Mouse (Mus musculus) MEL (cell line): ENCODE data around the gene Tnnt1. TPM values are rescaled to one million over a fixed set of nuclear protein-coding genes. Genes with fewer than 3 reads are reported as not detected.

ENCODE experiments used
- DNase-seq: peaks from one replicate; pipeline ENCODE4 v3.0.0; 2011; ENCODE audit warnings: low read depth, low spot score
- H3K27ac ChIP-seq: 2 replicates; pipeline ENCODE4 v1.5.1; 2012; ENCODE audit warnings: low read depth, mild to moderate bottlenecking, control low read depth, low read length, moderate library complexity; ENCODE audit not compliant: control insufficient read depth
- H3K27me3 ChIP-seq, 2 experiments: fragments of 150-350 bp in 1 of 2; sonication (generic) in 1 of 2; 2 replicates each; pipeline ENCODE4 v1.6.1; 2012; ENCODE audit warnings: low read length in 2 of 2, mild to moderate bottlenecking in 2 of 2, improper control_type of control experiment in 1 of 2, moderate library complexity in 1 of 2; ENCODE audit not compliant: insufficient read depth in 2 of 2, control insufficient read depth in 1 of 2
- H3K36me3 ChIP-seq, 2 experiments: 2 replicates each; pipeline ENCODE4 v1.6.1; 2012 to 2014; ENCODE audit warnings: low read length in 2 of 2, improper control_type of control experiment in 1 of 2, inconsistent platforms in 1 of 2, mild to moderate bottlenecking in 1 of 2; ENCODE audit not compliant: insufficient read depth in 2 of 2, control insufficient read depth in 1 of 2
- H3K4me1 ChIP-seq, 2 experiments: fragments of 150-350 bp in 1 of 2; sonication (generic) in 1 of 2; 2 replicates each; pipeline ENCODE4 v1.6.1; 2012; ENCODE audit warnings: low read length in 2 of 2, improper control_type of control experiment in 1 of 2, mild to moderate bottlenecking in 1 of 2; ENCODE audit not compliant: insufficient read depth in 2 of 2, control insufficient read depth in 1 of 2
- H3K4me3 ChIP-seq, 2 experiments: fragments of 150-350 bp in 1 of 2; sonication (generic) in 1 of 2; 2 replicates each; pipeline ENCODE4 v1.5.1; 2012; ENCODE audit warnings: low read depth in 2 of 2, low read length in 2 of 2, mild to moderate bottlenecking in 2 of 2, moderate library complexity in 2 of 2, control low read depth in 1 of 2, improper control_type of control experiment in 1 of 2; ENCODE audit not compliant: control insufficient read depth in 1 of 2, insufficient read depth in 1 of 2
- H3K79me2 ChIP-seq: 2 replicates; pipeline ENCODE4 v1.6.1; 2012; ENCODE audit warnings: mild to moderate bottlenecking, low read length, moderate library complexity; ENCODE audit not compliant: control insufficient read depth, poor library complexity, insufficient read depth
- H3K9ac ChIP-seq: 2 replicates; pipeline ENCODE4 v1.6.1; 2012; ENCODE audit warnings: low read depth, mild to moderate bottlenecking, control low read depth, low read length, moderate library complexity; ENCODE audit not compliant: control insufficient read depth, poor library complexity, severe bottlenecking
- H3K9me3 ChIP-seq: fragments of 150-350 bp; sonication (generic); replicated peaks from 2 replicates; pipeline ENCODE4 v1.6.1; 2012; ENCODE audit warnings: mild to moderate bottlenecking, low read length, improper control_type of control experiment, moderate library complexity; ENCODE audit not compliant: insufficient read depth
- BHLHE40 ChIP-seq: IDR thresholded peaks from 2 replicates; pipeline ENCODE4 v1.6.1; 2012; ENCODE audit warnings: low read depth, mild to moderate bottlenecking, inconsistent platforms, low read length, improper control_type of control experiment, borderline replicate concordance
- CHD1 ChIP-seq: IDR thresholded peaks from 2 replicates; pipeline ENCODE4 v1.6.1; 2012; ENCODE audit warnings: low read depth, mild to moderate bottlenecking, inconsistent platforms, low read length, improper control_type of control experiment
- CHD2 ChIP-seq: IDR thresholded peaks from 2 replicates; pipeline ENCODE4 v1.6.1; 2011; ENCODE audit warnings: low read length, improper control_type of control experiment
- CTCF ChIP-seq, 3 experiments: IDR thresholded peaks in 2 of 3; conservative IDR thresholded peaks in 1 of 3; 2 replicates each; pipeline ENCODE4 v1.5.1; 2011 to 2012; ENCODE audit warnings: low read length in 3 of 3, low read depth in 2 of 3, mild to moderate bottlenecking in 2 of 3, improper control_type of control experiment in 1 of 3, inconsistent platforms in 1 of 3, mixed read lengths in 1 of 3, moderate library complexity in 1 of 3; ENCODE audit not compliant: control insufficient read depth in 1 of 3, insufficient read depth in 1 of 3, poor library complexity in 1 of 3, severe bottlenecking in 1 of 3
- ELF1 ChIP-seq: IDR thresholded peaks from 2 replicates; pipeline ENCODE4 v1.6.1; 2014; ENCODE audit warnings: low read depth, mild to moderate bottlenecking, inconsistent platforms, low read length, improper control_type of control experiment, moderate library complexity
- EP300 ChIP-seq, 2 experiments: IDR thresholded peaks; 2 replicates each; pipeline ENCODE4 v1.6.1; 2011; ENCODE audit warnings: improper control_type of control experiment in 2 of 2, low read length in 2 of 2, low read depth in 1 of 2, mild to moderate bottlenecking in 1 of 2
- ETS1 ChIP-seq: IDR thresholded peaks from 2 replicates; pipeline ENCODE4 v1.6.1; 2012; ENCODE audit warnings: low read depth, mild to moderate bottlenecking, inconsistent platforms, low read length, improper control_type of control experiment, moderate library complexity
- GABPA ChIP-seq: IDR thresholded peaks from 2 replicates; pipeline ENCODE4 v1.6.1; 2012; ENCODE audit warnings: low read depth, mild to moderate bottlenecking, inconsistent platforms, low read length, improper control_type of control experiment, moderate library complexity
- GATA1 ChIP-seq: IDR thresholded peaks from 2 replicates; pipeline ENCODE4 v1.6.1; 2011; ENCODE audit warnings: low read depth, low read length, improper control_type of control experiment
- HCFC1 ChIP-seq: IDR thresholded peaks from 2 replicates; pipeline ENCODE4 v1.6.1; 2012; ENCODE audit warnings: low read depth, mild to moderate bottlenecking, inconsistent platforms, low read length, improper control_type of control experiment, moderate library complexity
- JUND ChIP-seq: IDR thresholded peaks from 2 replicates; pipeline ENCODE4 v1.6.1; 2011; ENCODE audit warnings: low read depth, mild to moderate bottlenecking, improper control_type of control experiment, low read length
- KAT2A ChIP-seq: conservative IDR thresholded peaks from 2 replicates; pipeline ENCODE4 v1.6.1; 2012; ENCODE audit warnings: low read depth, low read length, improper control_type of control experiment, inconsistent platforms
- MAFK ChIP-seq: IDR thresholded peaks from 2 replicates; pipeline ENCODE4 v1.6.1; 2011; ENCODE audit warnings: low read depth, mild to moderate bottlenecking, low read length, improper control_type of control experiment, borderline replicate concordance
- MAZ ChIP-seq: IDR thresholded peaks from 2 replicates; pipeline ENCODE4 v1.6.1; 2012; ENCODE audit warnings: low read depth, mild to moderate bottlenecking, inconsistent platforms, low read length, improper control_type of control experiment
- MXI1 ChIP-seq: IDR thresholded peaks from 2 replicates; pipeline ENCODE4 v1.6.1; 2011; ENCODE audit warnings: mild to moderate bottlenecking, low read depth, low read length, improper control_type of control experiment
- NELFE ChIP-seq: IDR thresholded peaks from 2 replicates; pipeline ENCODE4 v1.6.1; 2011; ENCODE audit warnings: low read depth, low read length, improper control_type of control experiment
- NRF1 ChIP-seq: IDR thresholded peaks from 2 replicates; pipeline ENCODE4 v1.6.1; 2014; ENCODE audit warnings: low read depth, mild to moderate bottlenecking, inconsistent platforms, low read length, improper control_type of control experiment, moderate library complexity; ENCODE audit not compliant: poor library complexity, insufficient read depth, severe bottlenecking
- POLR2A ChIP-seq, 2 experiments: IDR thresholded peaks; 2 replicates each; pipeline ENCODE4 v1.6.1; 2011 to 2012; ENCODE audit warnings: low read length in 2 of 2, mild to moderate bottlenecking in 2 of 2, control low read depth in 1 of 2, improper control_type of control experiment in 1 of 2, low read depth in 1 of 2, moderate library complexity in 1 of 2; ENCODE audit not compliant: control insufficient read depth in 1 of 2, insufficient read depth in 1 of 2, poor library complexity in 1 of 2
- POLR2AphosphoS2 ChIP-seq: IDR thresholded peaks from 2 replicates; pipeline ENCODE4 v1.6.1; 2011; ENCODE audit warnings: low read length, improper control_type of control experiment
- POLR2AphosphoS5 ChIP-seq: IDR thresholded peaks from 2 replicates; pipeline ENCODE4 v1.6.1; 2012; ENCODE audit warnings: low read depth, borderline replicate concordance, mild to moderate bottlenecking, inconsistent platforms, low read length, moderate library complexity, mixed read lengths
- RAD21 ChIP-seq: IDR thresholded peaks from 2 replicates; pipeline ENCODE4 v1.6.1; 2011; ENCODE audit warnings: mild to moderate bottlenecking, low read depth, low read length, improper control_type of control experiment
- RCOR1 ChIP-seq: IDR thresholded peaks from 2 replicates; pipeline ENCODE4 v1.6.1; 2012; ENCODE audit warnings: low read depth, mild to moderate bottlenecking, inconsistent platforms, low read length, improper control_type of control experiment
- SIN3A ChIP-seq: IDR thresholded peaks from 2 replicates; pipeline ENCODE4 v1.6.1; 2012; ENCODE audit warnings: low read length, improper control_type of control experiment, inconsistent platforms
- SMC3 ChIP-seq: IDR thresholded peaks from 2 replicates; pipeline ENCODE4 v1.6.1; 2011; ENCODE audit warnings: low read depth, low read length, improper control_type of control experiment
- TAL1 ChIP-seq: IDR thresholded peaks from 2 replicates; pipeline ENCODE4 v1.6.1; 2012; ENCODE audit warnings: mild to moderate bottlenecking, inconsistent platforms, low read length, moderate library complexity, mixed read lengths
- TBP ChIP-seq: IDR thresholded peaks from 2 replicates; pipeline ENCODE4 v1.8.0; 2011; ENCODE audit warnings: low read depth, low read length, improper control_type of control experiment
- TCF12 ChIP-seq: IDR thresholded peaks from 2 replicates; pipeline ENCODE4 v1.6.1; 2014; ENCODE audit warnings: low read depth, mild to moderate bottlenecking, inconsistent platforms, low read length, improper control_type of control experiment, moderate library complexity
- USF2 ChIP-seq, 2 experiments: IDR thresholded peaks; 2 replicates each; pipeline ENCODE4 v1.6.1; 2011 to 2012; ENCODE audit warnings: improper control_type of control experiment in 2 of 2, low read length in 2 of 2, borderline replicate concordance in 1 of 2, inconsistent platforms in 1 of 2, low read depth in 1 of 2, mild to moderate bottlenecking in 1 of 2; ENCODE audit not compliant: insufficient read depth in 1 of 2
- ZNF384 ChIP-seq: IDR thresholded peaks from 2 replicates; pipeline ENCODE4 v1.6.1; 2012; ENCODE audit warnings: low read depth, mild to moderate bottlenecking, inconsistent platforms, low read length, improper control_type of control experiment
- polyA plus RNA-seq, 2 experiments: library from polyadenylated mRNA; stranded (reverse) in 1 of 2; unstranded in 1 of 2; fragments of >175 nt in 1 of 2; fragments of >200 nt in 1 of 2; gene quantifications; 2 replicates each; pipeline versions ENCODE4 v1.2.1 to v1.2.4; 2012; ENCODE audit warnings: low replicate concordance in 2 of 2, low read depth in 1 of 2; ENCODE audit not compliant: insufficient read length in 2 of 2, insufficient read depth in 1 of 2, missing spikeins in 1 of 2
- total RNA-seq: library from RNA; depleted of rRNA; stranded (reverse); fragments of 300-350 nt; gene quantifications from 2 replicates; pipeline ENCODE4 v1.2.3, GENCODE M21; 2012

Gene Tnnt1
- total and polyA plus RNA-seq, 3 experiments = 5.0 to 16.4 TPM; not detected in 1

GRCm38 (mm10) chr7:4507220-4507619, 9.0 kb downstream of the Tnnt1 start:
- Histone ChIP-seq H3K27ac (peak overlapping the region; percentile 97), H3K9ac (peak overlapping the region; percentile 65), H3K9me3 (no peaks in the 10 kb centered on the region), H3K79me2 (no peaks in the 10 kb centered on the region), H3K4me3 (peak overlapping the region; percentile 48 to 73), H3K4me1 (peaks cover 13 to 51% of the 10 kb centered on the region in 2 experiments), H3K27me3 (no peaks in the 10 kb centered on the region), H3K36me3 (peaks cover 0 to 46% of the 10 kb centered on the region in 2 experiments; a peak in 2 of 4 replicates)
- DNase-seq = peak; percentile 88
- TF ChIP-seq JUND (no peak), GABPA (no peak), POLR2A (IDR thresholded peaks at IDR 0.05; ENCODE audit: control insufficient read depth in 1 of 2, insufficient read depth in 1 of 2, low read depth in 1 of 2, low read length in 2 of 2, poor library complexity in 1 of 2) (peak; percentile 35 to 60; a peak in 2 of 4 replicates), POLR2AphosphoS5 (no peak), POLR2AphosphoS2 (no peak), SIN3A (peak; percentile 14; the same call in 1 of the 2 replicates), NRF1 (no peak), USF2 (IDR thresholded peaks at IDR 0.05; ENCODE audit: borderline replicate concordance in 1 of 2, insufficient read depth in 1 of 2, low read depth in 1 of 2, low read length in 2 of 2) (no peak), KAT2A (no peak), CTCF (IDR thresholded peaks at IDR 0.05 in 2 of 3, conservative IDR thresholded peaks at IDR 0.05 in 1 of 3; ENCODE audit: control insufficient read depth in 1 of 3, insufficient read depth in 1 of 3, low read depth in 2 of 3, low read length in 3 of 3, poor library complexity in 1 of 3, severe bottlenecking in 1 of 3) (no peak), EP300 (IDR thresholded peaks at IDR 0.05; ENCODE audit: low read depth in 1 of 2, low read length in 2 of 2) (no peak), ZNF384 (no peak), TBP (0 out of 2 replicates have a peak, but pooled peaks have one; percentile 21), MXI1 (0 out of 2 replicates have a peak, but pooled peaks have one; percentile 19), NELFE (peak; percentile 49), CHD2 (no peak), GATA1 (no peak), ETS1 (no peak)

- TF ChIP-seq RCOR1 (peak; percentile 67; the same call in 1 of the 2 replicates), RAD21 (no peak), ELF1 (peak; percentile 80), MAZ (peak; percentile 78), GABPA (no peak), NELFE (peak; percentile 41; the same call in 1 of the 2 replicates), TAL1 (peak; percentile 83), SIN3A (peak; percentile 73), BHLHE40 (0 out of 2 replicates have a peak, but pooled peaks have one; percentile 38), TCF12 (peak; percentile 84), MAFK (peak; percentile 71), CHD2 (peak; percentile 80), GATA1 (peak; percentile 79), KAT2A (no peak), TBP (peak; percentile 64), SMC3 (no peak), EP300 (IDR thresholded peaks at IDR 0.05; ENCODE audit: low read depth in 1 of 2, low read length in 2 of 2) (peak; percentile 79 to 86), POLR2A (IDR thresholded peaks at IDR 0.05; ENCODE audit: control insufficient read depth in 1 of 2, insufficient read depth in 1 of 2, low read depth in 1 of 2, low read length in 2 of 2, poor library complexity in 1 of 2) (peak in 1 of 2 experiments; percentile 47; a peak in 2 of 4 replicates), HCFC1 (peak; percentile 75), CHD1 (no peak), ETS1 (peak; percentile 85)
- H3K27me3 ChIP-seq = no peaks in the 10 kb centered on the region
- H3K27ac ChIP-seq = peak overlapping the region; percentile 93
- peak overlapping the region; percentile 18 to 24 for H3K4me3 ChIP-seq
- peaks cover 0 to 38% of the 10 kb centered on the region in 2 experiments; a peak in 2 of 4 replicates for H3K36me3 ChIP-seq
- peak; percentile 88 for DNase-seq
- peak overlapping the region; percentile 53 for H3K9ac ChIP-seq
- H3K9me3 ChIP-seq = no peaks in the 10 kb centered on the region
- peaks cover 10 to 43% of the 10 kb centered on the region in 2 experiments for H3K4me1 ChIP-seq
- H3K79me2 ChIP-seq = peaks cover 19% of the 10 kb centered on the region
Observed at GRCm38 (mm10) chr7:4504646-4505435, 11.3 kb downstream of the Tnnt1 start.
